ENCODE assay signal across 11 mouse cellular contexts in the genomic region with DNA sequence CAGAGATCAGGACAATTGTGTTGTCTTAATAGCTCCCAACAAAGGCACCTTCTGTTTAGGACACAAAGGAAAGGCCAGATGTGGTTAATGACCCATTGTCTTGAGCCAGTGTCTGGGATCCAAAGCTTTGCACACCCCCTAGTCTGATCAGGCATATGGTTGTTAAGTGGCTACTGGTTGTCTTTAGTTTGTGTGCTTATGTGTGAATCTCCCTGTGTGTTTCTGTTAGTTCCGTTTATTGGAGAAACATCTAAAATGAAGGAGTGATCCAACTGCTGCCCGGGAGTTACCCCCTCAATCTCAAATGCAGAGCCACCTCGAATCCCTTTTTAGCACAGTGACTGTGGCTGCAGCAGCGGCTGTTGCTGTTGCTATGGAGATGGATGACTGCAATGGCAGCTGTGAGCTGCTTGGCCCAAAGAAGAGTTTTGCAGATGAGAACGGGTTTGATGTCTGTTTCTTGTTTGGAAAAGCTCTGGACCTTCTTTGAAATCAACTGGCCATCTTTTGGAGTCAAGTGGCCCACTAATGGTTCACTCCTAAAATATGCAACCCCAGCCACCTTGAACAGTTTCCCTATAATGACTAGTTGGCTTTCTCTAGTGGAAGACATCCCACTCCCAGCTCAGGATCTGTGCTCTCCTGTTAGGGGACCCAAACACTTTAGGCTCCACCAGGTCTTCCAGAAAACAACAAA. TPM values are rescaled to one million over a fixed set of nuclear protein-coding genes. Genes with fewer than 3 reads are reported as not detected.
A peak's percentile ranks its signal among the peaks of the same experiment; 100 is the strongest.
DNase-seq lines count a peak whose midpoint lies in the region; ATAC-seq and TF ChIP-seq lines count a peak whose summit lies in the region.
"Had no signal": no experiment of that assay in that cellular context is flagged by ENCODE, and none has a peak within 500 bp of the region (broad histone marks: within the 10 kb centered on the region; RNA-seq: fewer than 3 reads in every experiment).

No protein-coding gene starts in this region.

- H3K4me2 ChIP-seq in forebrain, embryonic 13.5 days, result peak overlapping the region; percentile 6
- peak overlapping the region; percentile 1; the same call in 1 of the 2 replicates for H3K4me2 ChIP-seq in midbrain, embryonic 12.5 days (replicated peaks)
- no peak overlapping the region for H3K4me2 ChIP-seq in liver, postnatal 0 days (ENCODE audit: low read depth, low read length)

- DNase-seq in layer of hippocampus, adult 9-11 months, result peak; percentile 40
- no peak for DNase-seq in layer of hippocampus, postnatal 25 days (ENCODE audit: extremely low spot score in 1 of 2, low spot score in 1 of 2)
- peak; percentile 59 to 70 for DNase-seq in right cerebral cortex, postnatal 10 days (ENCODE audit: low spot score in 2 of 2)
- no peak for DNase-seq in testis, postnatal 10 days (ENCODE audit: low spot score)
- DNase-seq in liver, postnatal 0 days, result no peak
- DNase-seq: cerebellum, adult 2 months; lung, postnatal 14 days had no signal

- peak overlapping the region; percentile 77 for H3K27ac ChIP-seq in forebrain, embryonic 13.5 days
- H3K27ac ChIP-seq in midbrain, embryonic 12.5 days (replicated peaks), result peak overlapping the region; percentile 86
- no peak overlapping the region for H3K27ac ChIP-seq in liver, postnatal 0 days (ENCODE audit: low read depth)
- H3K27ac ChIP-seq: kidney, postnatal 0 days had no signal

- TF ChIP-seq CTCF in liver, postnatal 0 days (IDR thresholded peaks at IDR 0.05; ENCODE audit: low read depth), result no peak

- no peaks in the 10 kb centered on the region for H3K27me3 ChIP-seq in forebrain, embryonic 13.5 days
- peaks cover 18% of the 10 kb centered on the region for H3K27me3 ChIP-seq in midbrain, embryonic 12.5 days
- H3K27me3 ChIP-seq in liver, postnatal 0 days (ENCODE audit: insufficient read depth, low read length), result no peaks in the 10 kb centered on the region

- H3K4me3 ChIP-seq in forebrain, embryonic 13.5 days, result no peak overlapping the region
- no peak overlapping the region for H3K4me3 ChIP-seq in midbrain, embryonic 12.5 days
- no peak overlapping the region for H3K4me3 ChIP-seq in liver, postnatal 0 days (ENCODE audit: low read depth, low read length)

- peak overlapping the region; percentile 12; the same call in 1 of the 2 replicates for H3K9ac ChIP-seq in forebrain, embryonic 13.5 days
- H3K9ac ChIP-seq in midbrain, embryonic 12.5 days (replicated peaks), result no peak overlapping the region
- H3K9ac ChIP-seq in liver, postnatal 0 days (replicated peaks), result no peak overlapping the region

- peaks cover under 1% of the 10 kb centered on the region; the same call in 1 of the 2 replicates for H3K9me3 ChIP-seq in forebrain, embryonic 13.5 days (replicated peaks)
- H3K9me3 ChIP-seq in midbrain, embryonic 12.5 days, result no peaks in the 10 kb centered on the region; the same call in 1 of the 2 replicates
- H3K9me3 ChIP-seq in liver, postnatal 0 days (ENCODE audit: low read length), result peaks cover 2% of the 10 kb centered on the region; the same call in 1 of the 2 replicates

- peaks cover 18% of the 10 kb centered on the region for H3K36me3 ChIP-seq in forebrain, embryonic 13.5 days (ENCODE audit: poor library complexity, severe bottlenecking)
- H3K36me3 ChIP-seq in midbrain, embryonic 12.5 days, result peaks cover 15% of the 10 kb centered on the region
- no peaks in the 10 kb centered on the region for H3K36me3 ChIP-seq in liver, postnatal 0 days (replicated peaks; ENCODE audit: insufficient read depth, low read length)

- ATAC-seq in forebrain, embryonic 13.5 days, result peak; percentile 75
- peak; percentile 68; the same call in 1 of the 2 replicates for ATAC-seq in midbrain, embryonic 12.5 days (ENCODE audit: low FRiP score, low read depth)
- ATAC-seq in megakaryocyte progenitor cell, adult 5-6 weeks (replicated peaks; ENCODE audit: poor library complexity), result no peak
- ATAC-seq in liver, postnatal 0 days, result no peak

- WGBS in forebrain, embryonic 13.5 days, result 2% methylated on average over 5 of the region's 5 CpGs
- WGBS in midbrain, embryonic 12.5 days, result 8% methylated on average over 5 of the region's 5 CpGs
- 49% methylated on average over 5 of the region's 5 CpGs for WGBS in liver, postnatal 0 days (ENCODE audit: insufficient replicate concordance)

- H3K4me1 ChIP-seq in forebrain, embryonic 13.5 days, result peaks cover 16% of the 10 kb centered on the region
- peaks cover 16% of the 10 kb centered on the region for H3K4me1 ChIP-seq in midbrain, embryonic 12.5 days
- no peaks in the 10 kb centered on the region for H3K4me1 ChIP-seq in liver, postnatal 0 days (ENCODE audit: insufficient read depth)

- no peak for TF ChIP-seq EP300 in liver, postnatal 0 days (IDR thresholded peaks at IDR 0.05; ENCODE audit: low read depth)

RNA-seq across cellular contexts. Expression of gene Zfp60, which starts 25.3 kb away (rescaled TPM):
- 10 to 100 TPM; 36.4 to 42.7 TPM for total RNA-seq in layer of hippocampus, postnatal 25 days (2021)
- 116 and 129 TPM in 2 replicates for polyA plus RNA-seq in forebrain, embryonic 13.5 days (2015; fragmentation: Nextera tagmentation; extraction: Ambion mirVana)
- polyA plus RNA-seq in midbrain, embryonic 12.5 days (2016; fragmentation: Nextera tagmentation; extraction: Ambion mirVana), result 102 and 112 TPM in 2 replicates
- 7.6 and 11.3 TPM in 2 replicates for total RNA-seq in megakaryocyte progenitor cell, adult 5-6 weeks (2015)
- 5.5 and 7.5 TPM in 2 replicates for total RNA-seq in megakaryocyte progenitor cell, adult 5-6 weeks (2017)
- 3.2 and 3.9 TPM in 2 replicates for polyA plus RNA-seq in liver, postnatal 0 days (2015; fragmentation: Nextera tagmentation; extraction: Ambion mirVana)

RNA-seq across cellular contexts. Expression of gene Zfp626, which starts 50.5 kb away (rescaled TPM):
- 1 to 10 TPM; 8.9 to 9.0 TPM for total RNA-seq in layer of hippocampus, postnatal 25 days (2021)
- 2.9 and 3.2 TPM in 2 replicates for polyA plus RNA-seq in forebrain, embryonic 13.5 days (2015; fragmentation: Nextera tagmentation; extraction: Ambion mirVana)
- 2.5 and 2.6 TPM in 2 replicates for polyA plus RNA-seq in midbrain, embryonic 12.5 days (2016; fragmentation: Nextera tagmentation; extraction: Ambion mirVana)
- 6.1 and 6.3 TPM in 2 replicates for total RNA-seq in megakaryocyte progenitor cell, adult 5-6 weeks (2015)
- total RNA-seq in megakaryocyte progenitor cell, adult 5-6 weeks (2017), result 6.4 and 6.7 TPM in 2 replicates
- polyA plus RNA-seq in liver, postnatal 0 days (2015; fragmentation: Nextera tagmentation; extraction: Ambion mirVana), result 0.62 and 0.63 TPM in 2 replicates

Comparison
In these comparisons a context has a peak if more than half of its experiments do, and no peak if none do; other contexts are left out.
1. DNase-seq: peak in layer of hippocampus, adult 9-11 months (single experiment) and right cerebral cortex, postnatal 10 days (2 of 2); none in layer of hippocampus, postnatal 25 days (0 of 2), testis, postnatal 10 days (single experiment) and liver, postnatal 0 days (single experiment).
2. ATAC-seq: peak in forebrain, embryonic 13.5 days (single experiment) and midbrain, embryonic 12.5 days (single experiment); none in megakaryocyte progenitor cell, adult 5-6 weeks (single experiment) and liver, postnatal 0 days (single experiment).
3. RNA of gene Zfp60, which starts 25.3 kb away (polyA plus RNA-seq): 116 to 129 TPM in forebrain, embryonic 13.5 days and 102 to 112 TPM in midbrain, embryonic 12.5 days; 3.2 to 3.9 TPM in liver, postnatal 0 days; every median in the first group is over 10 times any median in the second.